Mouse (Mus musculus) heart, postnatal 25 days (tissue): Measurements from ENCODE around the gene Spcs2. TPM values are rescaled to one million over a fixed set of nuclear protein-coding genes. Genes with fewer than 3 reads are reported as not detected.

ENCODE experiments used
- DNase-seq: peaks from one replicate; pipeline ENCODE4 v3.0.0; 2022; ENCODE audit warnings: low spot score
- intact Hi-C: fragments of 180-260 bp; cut with DNase I; formaldehyde crosslinking; loops from one replicate; pipeline ENCODE4 v1.15.1; 2025
- total RNA-seq, 2 experiments: library from RNA; stranded (reverse); gene quantifications; 2 replicates each; pipeline ENCODE4 v1.2.3; 2021

The Spcs2 gene
- total RNA-seq, 2 experiments from 2014 or later: 46.3 to 47.2 TPM

DNA sequence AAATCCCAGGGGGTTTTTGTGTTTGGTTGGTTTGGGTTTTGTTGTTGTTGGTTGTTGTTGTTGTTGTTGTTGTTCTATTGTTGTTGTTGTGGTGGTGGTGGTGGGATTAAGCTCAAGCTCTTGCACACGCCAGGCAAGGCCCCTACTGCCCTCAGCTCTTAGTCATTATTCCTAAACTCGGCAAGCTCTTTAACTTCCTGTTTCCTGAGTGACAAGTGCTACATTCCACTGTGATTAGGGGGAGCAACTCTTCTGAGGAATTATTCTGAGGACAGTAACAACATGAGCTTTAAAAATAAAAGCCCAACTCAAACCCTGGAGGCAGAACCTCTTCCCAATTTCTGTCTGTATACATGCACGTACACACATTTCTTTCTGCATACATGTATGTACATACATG, 2.0 kb upstream of the Spcs2 start:
- DNase-seq: no peak
- intact Hi-C loops: no loop called here

DNA sequence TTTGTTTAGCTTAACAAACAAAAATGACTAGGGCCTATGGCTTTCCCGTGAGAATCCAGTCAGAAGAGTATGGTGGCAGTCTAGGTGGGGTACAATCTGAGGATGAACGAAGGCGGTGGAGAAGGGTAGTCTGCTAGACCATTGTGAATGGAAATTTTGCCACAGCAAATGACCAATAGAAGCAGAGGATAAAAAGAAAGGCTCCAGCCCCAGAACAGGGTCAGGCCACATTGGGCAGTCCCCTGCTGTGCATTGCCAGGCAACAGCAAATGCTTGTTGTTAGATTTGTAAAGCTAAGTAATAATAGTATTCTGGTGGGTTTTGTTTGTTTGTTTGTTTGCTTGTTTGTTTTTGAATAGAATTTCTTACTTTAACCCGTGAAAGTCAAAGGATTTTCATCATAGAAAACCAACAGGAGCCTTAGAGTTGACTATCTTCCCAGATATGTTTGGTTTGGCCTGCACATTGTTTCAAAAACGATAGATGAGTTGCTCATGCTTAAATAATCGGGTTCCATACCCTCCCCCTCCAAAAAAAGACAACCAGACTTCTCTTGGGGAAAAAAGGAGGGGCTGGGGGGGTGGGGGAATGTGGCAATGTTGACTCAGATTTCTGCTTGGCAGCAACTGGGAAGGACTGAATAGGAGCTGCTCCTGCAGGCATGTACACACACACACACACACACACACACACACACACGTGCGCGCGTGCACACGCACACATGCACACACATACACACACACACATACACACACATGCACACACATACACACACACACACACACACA, 1.2 kb upstream of the Spcs2 start:
- intact Hi-C loops: no loop called here
- DNase-seq: no peak

DNA sequence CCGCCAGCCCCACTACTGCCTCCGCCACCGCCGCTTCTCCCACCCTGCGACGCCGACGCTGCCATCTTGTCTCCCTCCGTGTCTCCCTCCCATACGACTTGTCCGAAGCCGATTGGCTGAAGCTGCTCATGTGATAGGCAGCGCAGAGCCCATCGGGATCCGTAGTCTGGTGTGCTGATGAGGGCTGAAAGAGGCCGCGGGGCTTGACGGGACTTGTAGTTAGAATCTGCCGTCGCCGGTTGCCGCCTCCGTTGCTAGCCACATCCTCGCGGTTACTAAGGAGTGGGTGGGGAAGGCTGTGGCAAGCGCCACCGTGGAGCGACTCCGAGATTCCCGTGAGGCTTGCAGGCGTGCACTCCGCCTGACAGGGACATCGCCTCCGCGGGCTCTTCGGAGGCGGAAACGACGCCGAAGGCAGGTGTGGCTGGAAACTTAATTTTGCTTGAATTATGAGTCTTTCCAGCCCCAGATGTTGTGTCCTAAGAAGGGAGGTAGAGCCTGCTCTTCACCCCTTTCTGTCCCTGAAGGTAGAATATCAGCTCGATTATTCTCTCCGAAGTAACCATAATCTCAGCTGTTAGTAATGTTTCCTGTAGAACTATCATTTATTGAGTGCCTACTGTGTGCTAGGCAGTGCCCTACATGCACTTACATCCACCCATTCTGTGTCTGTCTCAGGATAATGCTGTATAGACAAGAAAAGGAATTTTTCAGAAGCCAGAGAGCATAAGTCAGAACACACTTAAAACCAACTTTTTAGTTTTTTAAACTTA, 4.3 kb downstream of the Spcs2 start, which contains the start of gene Xrra1:
TSS of gene Xrra1 (plus strand) at position 304 of the 773 bp plus-strand sequence.
- intact Hi-C loops: loop anchor here (10.0 kb wide), 1 partner anchor 374 kb away; the partner anchor contains the start of gene Rps3
- DNase-seq: peak; percentile 96

DNA sequence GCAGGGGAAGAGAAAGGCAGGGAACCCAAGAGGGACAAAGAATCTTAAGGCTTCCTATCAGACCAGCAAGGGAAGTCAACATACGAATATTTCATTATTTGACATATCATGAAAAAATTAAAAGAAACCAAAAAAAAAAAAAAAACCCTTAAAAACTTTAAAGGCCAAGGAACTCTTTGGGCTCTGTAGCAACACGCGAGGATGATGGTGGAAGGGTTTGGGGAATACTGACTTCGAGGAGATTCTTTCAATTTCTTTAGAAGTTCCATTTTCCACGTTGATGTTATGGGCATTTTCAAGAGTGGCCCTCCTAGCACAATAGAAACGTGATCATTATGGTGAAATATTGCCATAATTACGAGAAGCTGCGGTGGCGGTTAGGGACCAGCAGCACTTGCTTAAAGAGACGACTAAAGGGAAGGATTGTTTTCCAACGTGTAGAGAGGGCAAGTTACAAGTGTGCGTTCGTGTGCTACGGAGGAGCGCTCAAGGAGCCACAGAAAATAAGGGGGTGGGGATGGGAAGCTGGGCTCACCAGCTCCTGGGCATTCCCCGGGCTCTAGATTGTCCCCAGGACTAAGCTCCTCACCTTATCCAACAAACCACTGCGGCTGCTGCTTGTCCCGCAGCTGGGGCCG, 5.0 kb downstream of the Spcs2 start:
- no peak for DNase-seq
- intact Hi-C loops: loop anchor here (10.0 kb wide), 1 partner anchor 373 kb away; the partner anchor contains the start of gene Rps3

DNA sequence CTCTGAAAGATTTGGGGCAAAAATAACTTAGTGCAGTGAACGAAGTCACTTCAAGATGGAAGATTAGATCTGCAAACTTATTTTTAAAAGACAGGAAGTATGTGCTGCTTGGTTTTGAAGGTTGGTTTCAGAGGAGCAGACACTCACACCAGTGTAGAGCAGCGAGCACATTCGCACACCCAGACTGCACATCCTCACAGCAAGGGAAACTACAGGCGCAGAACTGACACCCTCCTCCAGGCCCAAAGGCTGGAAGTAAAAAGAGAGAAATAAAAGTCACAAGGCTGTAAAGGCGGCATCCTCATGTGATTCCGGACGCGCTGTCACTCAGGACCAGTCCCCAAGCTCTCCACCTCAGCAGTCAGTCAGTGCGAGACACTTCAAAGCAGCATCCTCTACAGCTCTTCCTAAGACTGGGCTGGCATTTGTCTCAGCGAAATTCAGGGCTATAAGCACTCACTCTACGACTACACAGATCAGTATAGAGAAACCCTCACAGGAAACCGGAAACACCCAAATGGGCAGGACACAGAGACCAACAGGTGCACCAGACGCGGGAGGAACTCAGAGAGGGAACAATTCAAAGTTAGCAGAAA, 6.9 kb downstream of the Spcs2 start:
- intact Hi-C loops: loop anchor here (2.0 to 10.0 kb wide), 2 partner anchors 30 to 372 kb away; partner anchors contain the start of gene Rps3
- no peak for DNase-seq

DNA sequence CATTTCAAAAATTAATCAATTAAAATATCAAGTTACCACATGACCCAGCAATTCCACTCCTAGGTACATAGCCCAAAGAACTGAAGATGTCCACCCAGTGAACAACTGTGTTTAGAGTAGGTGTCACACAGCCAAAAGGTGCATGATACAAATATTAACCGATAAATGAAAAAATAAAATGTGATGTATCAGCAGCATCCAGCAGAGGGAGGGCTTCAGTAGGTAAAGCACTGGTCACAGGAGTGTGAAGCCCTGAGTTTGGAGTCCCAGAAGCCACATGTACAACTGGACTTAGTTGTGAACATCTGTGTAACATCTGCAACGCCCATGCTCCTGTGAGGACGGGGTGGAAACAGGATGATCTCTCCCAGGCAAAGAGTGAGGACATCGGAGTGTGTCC, 9.0 kb downstream of the Spcs2 start:
- DNase-seq: no peak
- intact Hi-C loops: loop anchor here (10.0 kb wide), 1 partner anchor 370 kb away; the partner anchor contains the start of gene Rps3

DNA sequence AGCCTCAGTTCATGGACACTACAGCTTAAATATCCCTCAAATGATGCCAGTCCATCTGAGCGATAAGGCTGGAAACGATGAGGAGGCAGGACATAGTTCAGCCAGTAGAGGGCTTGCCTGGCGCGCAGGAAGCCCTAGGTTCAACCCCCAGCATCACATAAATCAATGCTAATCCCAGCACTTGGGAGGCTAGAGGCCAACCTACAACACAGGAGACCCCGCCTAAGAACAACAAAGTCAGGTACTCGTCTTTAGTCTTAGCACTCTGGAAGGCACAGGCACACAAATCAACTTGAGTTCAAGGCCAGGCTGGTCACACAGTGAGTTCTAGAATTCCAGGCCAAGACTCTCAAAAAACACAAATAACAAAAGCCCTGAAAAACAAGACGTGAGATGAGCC, 9.9 kb downstream of the Spcs2 start:
- intact Hi-C loops: loop anchor here (10.0 kb wide), 1 partner anchor 369 kb away; the partner anchor contains the start of gene Rps3
- DNase-seq: no peak

DNA sequence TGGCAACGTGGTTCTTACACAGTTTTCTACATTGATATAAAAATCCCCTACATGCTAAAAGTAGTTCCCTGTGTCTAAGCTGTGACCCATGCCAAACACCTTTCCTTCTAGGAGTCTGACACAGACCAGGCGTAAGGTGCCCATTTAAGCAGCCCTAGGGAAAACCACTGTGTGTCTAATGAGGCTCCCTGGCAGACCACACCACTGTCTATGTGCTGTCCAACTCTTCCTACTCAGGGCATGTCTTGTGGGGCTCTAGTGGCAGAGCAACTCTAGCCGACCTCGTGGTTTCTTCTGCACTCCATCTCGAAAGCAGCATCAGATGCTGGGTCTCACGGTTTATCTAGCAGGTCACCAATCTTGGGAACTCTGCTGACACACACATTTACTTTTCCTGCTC, 11.6 kb downstream of the Spcs2 start:
- no peak for DNase-seq
- intact Hi-C loops: loop anchor here (10.0 kb wide), 1 partner anchor 367 kb away; the partner anchor contains the start of gene Rps3

DNA sequence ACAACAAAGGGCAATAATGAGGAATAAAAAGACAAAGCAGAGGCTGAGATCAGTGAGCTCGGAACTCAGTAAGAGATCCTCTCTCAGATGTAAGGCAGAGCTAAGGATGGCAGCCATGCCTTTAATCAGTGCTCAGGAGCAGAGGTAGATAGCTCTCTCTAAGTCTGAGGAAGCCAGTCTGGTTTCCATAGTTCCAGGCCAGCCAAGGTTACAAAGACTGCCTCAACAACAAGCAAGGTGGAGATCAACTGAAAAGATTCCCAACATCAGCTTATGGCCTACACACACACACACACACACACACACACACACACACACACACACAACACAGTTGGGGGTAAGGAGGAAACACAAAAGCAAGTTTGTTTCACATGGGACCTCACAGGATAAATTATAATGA, 12.1 kb downstream of the Spcs2 start:
- intact Hi-C loops: loop anchor here (10.0 kb wide), 1 partner anchor 366 kb away; the partner anchor contains the start of gene Rps3
- no peak for DNase-seq

DNA sequence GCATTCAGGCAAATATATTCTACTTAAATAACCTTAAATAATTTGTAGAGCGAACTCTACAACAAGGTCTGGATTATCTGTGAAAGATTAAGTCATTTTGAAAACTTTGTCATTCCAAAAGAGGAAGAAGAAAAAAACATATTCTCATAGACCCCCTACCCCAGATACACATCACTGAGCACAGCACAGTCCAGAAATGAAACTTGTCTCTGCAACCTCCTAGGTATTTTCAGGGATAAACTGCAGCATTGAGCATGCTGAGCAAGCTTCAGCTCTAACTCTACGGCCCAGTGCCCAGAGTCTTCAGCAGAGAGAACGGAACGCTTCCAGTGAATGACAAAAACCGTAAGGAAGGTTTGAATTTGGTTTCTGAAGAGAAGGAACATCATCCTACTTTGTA, 12.7 kb downstream of the Spcs2 start:
- intact Hi-C loops: loop anchor here (10.0 kb wide), 1 partner anchor 366 kb away; the partner anchor contains the start of gene Rps3
- DNase-seq: no peak

DNA sequence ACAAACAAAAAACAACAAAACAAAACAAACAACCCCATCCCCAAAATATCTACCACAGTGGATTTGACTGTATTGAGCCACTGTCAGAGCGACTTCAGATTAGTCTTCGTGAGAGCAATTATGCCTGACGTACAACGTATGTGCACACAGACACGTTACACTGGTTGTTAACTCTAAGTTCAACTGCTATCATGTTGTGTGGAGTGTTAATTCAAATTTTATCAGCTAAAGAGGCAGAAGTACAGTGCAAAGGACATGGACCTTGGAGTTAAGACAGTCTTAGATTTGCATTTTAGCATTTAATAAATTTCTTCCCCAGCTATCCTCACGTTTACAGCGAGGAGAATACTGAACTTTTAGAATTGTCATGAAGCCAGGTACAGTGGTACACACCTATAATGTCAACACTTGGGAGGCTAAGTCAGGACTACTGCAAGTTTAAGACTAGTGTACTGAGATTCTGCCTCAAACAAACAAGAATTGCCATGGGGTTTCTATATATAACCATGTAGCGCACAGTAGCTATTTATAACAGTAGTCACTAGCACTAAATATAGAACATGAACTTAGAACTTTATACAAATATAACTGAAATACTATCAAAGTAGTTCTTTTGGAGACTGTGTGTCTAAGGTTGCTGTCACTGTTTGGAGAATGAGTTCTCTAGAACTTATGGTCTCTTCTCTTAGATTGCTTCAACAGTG, 17.6 kb downstream of the Spcs2 start:
- DNase-seq: no peak
- intact Hi-C loops: no loop called here

DNA sequence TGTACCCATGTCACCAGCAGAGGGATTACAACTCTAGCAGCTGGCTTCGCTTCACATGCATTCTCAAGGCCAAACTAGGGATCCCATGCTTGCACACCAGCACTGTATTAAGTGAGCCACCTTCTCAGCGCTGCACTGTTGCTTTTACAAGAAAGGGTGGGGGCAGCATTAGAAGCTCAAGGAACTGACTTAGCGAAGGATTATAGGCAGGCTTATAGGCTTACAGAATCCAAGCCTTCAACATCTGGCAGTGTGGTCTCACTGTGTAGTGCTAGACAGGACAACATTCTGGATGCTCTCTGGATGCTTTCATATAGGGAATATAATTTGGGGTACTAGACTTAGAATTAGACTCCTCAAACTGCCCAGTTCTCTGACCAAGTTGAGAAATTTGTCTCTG, 25.0 kb downstream of the Spcs2 start:
- no peak for DNase-seq
- intact Hi-C loops: no loop called here

DNA sequence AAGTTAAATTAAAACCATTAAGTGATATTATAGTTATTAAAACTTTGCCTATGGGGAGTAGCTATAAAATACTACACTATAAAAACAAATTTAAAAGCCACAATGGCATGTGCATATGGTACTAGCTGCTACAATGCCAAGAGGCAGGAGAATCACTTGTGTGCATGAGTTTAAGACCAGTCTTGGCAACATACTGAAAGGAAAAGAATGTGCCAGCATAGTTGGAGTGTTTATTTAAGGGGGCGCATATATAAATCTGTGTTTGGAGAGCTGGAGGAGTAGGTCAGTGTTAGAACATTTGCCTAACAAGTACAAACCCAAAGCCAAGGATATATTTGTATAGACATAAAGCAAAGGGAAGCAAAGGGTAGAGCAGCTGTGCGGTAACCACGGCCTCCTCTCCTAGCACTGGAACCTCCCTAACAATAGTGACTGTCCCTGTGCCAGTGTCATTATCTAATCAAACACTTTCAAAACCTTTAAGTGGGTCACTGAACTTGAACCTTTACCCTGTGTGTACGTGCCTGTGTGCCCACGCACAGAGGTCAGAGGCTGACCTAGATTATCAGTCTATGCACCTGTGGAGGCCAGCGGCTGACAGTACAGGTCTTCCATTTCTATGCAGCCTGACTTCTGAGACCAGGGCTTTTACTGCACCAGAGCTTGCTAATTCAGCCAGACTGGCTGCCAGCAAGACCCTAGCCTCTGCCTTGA, 25.7 kb downstream of the Spcs2 start:
- intact Hi-C loops: no loop called here
- no peak for DNase-seq

DNA sequence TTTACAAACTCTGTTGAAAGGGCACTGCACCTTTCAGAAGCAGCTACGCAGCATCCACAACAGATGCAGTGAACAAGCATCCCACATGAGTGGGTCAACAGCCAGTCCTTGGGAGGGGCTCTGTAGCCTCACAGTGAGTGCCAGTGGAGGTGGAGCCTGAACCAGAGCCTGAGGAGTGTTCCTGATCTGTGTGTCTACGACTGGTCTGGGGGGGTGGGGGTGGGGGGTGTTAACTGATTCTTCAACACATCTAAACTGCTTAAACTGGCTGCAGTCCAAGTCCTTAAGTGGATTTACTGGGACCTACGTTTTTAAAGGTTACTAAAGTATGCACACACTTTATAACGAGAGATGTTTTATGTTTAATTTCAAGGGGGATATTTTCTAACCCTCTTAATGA, 26.5 kb downstream of the Spcs2 start:
- DNase-seq: no peak
- intact Hi-C loops: no loop called here

DNA sequence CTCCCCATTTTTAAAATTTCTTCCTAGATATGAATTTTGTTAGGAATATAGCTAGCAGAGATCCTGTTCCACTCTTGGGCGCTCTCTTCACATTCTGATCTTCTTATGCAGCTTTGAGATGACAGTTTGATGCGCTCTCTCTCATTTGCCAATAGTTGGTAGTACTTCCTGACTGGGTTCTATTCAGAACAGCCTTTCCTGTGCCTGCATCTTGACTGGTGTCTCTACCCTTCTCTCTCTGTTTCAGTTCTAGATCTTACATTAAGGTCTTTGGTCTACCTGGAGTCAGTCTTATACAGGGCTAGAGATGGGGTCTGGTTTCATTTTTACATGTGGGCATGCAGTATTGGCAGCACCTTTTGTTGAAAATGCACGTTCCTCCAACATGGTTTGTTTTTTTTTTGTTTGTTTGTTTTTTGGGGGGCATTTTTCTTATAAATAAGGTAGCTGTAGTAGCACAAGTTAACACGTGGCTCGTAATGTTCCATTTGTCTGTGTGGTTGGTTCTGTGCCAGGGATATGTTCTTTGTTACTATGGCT, 28.9 kb downstream of the Spcs2 start:
- DNase-seq: no peak
- intact Hi-C loops: no loop called here

DNA sequence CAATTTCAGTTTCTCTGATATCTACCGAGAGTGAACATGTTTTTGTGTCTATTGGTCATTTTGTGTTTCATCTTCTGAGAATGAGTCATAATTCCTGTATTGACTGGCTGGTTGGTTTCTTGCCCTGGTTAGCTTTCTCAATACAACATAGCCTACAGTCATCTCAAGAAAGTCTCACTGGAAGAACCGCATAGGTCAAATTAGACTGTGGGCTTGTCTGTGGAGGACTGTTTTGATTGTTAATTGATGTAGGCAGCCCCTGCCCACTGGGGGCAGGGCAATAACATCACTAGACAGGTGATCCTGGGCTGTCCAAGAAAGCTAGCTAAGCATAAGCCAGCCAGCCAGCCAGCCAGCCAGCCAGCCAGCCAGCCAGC, 29.4 kb downstream of the Spcs2 start:
- intact Hi-C loops: no loop called here
- no peak for DNase-seq

DNA sequence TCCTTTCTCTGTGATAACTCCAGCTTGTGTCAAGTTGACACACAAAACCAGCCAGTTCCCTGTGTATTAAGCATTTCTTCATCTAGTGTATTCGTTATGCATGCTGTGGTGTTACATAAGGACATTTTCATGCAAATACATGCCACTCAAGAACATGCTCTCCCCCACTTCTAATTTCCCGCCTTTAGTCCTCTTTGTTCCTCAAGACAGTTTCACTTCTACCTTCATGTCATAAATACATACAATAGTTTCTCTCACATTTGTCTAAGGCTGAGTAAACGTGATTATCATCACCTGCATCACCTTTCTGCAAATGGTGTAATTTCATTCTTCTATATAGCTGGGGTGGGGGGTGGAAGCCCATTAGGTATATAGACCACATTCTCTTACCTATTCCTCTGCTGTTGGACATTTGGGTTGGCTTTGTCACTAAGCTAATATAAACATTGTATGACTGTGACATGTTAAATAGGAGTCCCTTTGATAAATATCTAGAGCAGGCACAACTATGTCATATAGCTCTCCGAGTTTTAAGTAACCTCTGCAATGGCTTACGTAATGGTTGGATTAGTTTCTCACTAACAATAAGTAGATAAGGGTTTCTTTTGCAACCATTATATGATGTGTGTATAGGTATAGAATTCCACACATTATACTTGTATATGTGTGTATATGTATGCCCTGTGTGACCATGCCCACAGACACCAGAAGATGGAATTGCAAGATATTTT, 30.0 kb downstream of the Spcs2 start:
- DNase-seq: no peak
- intact Hi-C loops: no loop called here

DNA sequence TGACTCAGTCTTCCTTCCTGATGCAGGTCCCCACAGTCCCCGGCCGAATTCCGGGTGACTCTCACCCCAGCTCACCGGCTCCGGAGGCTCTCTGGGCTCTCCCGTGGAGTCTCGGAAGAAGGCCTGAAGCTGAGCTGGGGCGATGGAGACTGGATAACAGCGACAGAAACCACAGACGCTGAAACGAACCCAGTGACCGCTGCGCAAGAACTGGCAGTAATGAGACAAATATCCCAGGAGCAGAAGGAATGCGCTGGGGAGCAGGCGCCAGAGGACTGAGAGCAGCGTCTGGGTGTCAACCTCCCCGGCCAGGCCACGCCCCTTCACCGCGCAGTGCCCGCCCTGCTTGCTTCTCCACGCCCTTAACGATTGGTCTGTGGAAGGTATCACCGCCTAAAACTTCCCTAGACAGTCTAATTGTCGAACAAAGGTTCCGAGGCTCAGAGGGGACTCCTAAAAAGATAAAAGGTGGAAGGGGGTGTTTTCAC, 35.1 kb downstream of the Spcs2 start, which contains the start of gene Neu3:
TSS of gene Neu3 (minus strand) at position 335 of the 488 bp plus-strand sequence.
- intact Hi-C loops: no loop called here
- peak; percentile 86 for DNase-seq
